Mouse (Mus musculus) CD4-positive naive resting alpha-beta T cell, adult 57 days (primary cell): Measurements from ENCODE around the gene Sms. TPM values are rescaled to one million over a fixed set of nuclear protein-coding genes. Genes with fewer than 3 reads are reported as not detected.

Experiments used
- total RNA-seq: library from RNA; stranded (reverse); gene quantifications from one replicate; pipeline ENCODE4 v1.2.4, GENCODE M21; 2023

The Sms gene
- 42.7 TPM for total RNA-seq

GRCm38 (mm10) chrX:157491944-157492726, at the start of gene Sms:
Sms (minus strand) TSS chrX:157492287.

DNA sequence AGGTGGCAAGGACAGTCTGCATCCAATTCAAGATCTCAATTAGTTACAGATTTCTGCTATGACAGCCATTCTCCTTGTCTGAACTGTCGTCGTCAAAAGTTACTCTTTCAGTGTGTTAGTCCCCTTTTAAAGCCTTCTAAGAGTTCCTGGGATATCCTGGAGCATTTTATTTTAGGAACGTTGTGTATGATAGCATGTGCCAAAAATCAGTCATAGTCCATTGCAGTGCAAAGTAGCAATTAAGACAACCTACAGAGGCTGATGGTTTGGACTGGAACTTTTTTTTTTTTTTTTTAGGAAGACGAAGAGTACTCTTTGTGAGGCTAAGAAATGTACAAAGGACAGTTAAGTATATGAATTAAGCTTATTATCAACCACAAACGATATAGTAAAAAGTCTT, 76.9 kb downstream of the Sms start, which contains the start of gene Phex:
TSS of gene Phex (minus strand) at position 101 of the 400 bp plus-strand sequence.

Other genes starting within 250 kb of the Sms start
- gene Phex, start 77.0 kb downstream of the Sms start, total RNA-seq: 0.24 TPM
- gene Yy2, start 76.7 kb upstream of the Sms start, total RNA-seq: 0.74 TPM
- gene Mbtps2, start 106.4 kb upstream of the Sms start, total RNA-seq: 13.6 TPM
- gene Smpx, start 206.6 kb upstream of the Sms start, total RNA-seq: not detected